Mouse (Mus musculus) layer of hippocampus, adult 18-20 months (tissue): ENCODE data around the gene Cpb1. TPM values are rescaled to one million over a fixed set of nuclear protein-coding genes. Genes with fewer than 3 reads are reported as not detected.

Experiments
- microRNA-seq, 2 experiments: library from miRNA; unstranded; fragments of <30 nt; microRNA quantifications; one replicate each; pipeline ENCODE4 v1.2.0; 2021
- total RNA-seq, 2 experiments: library from RNA; stranded (reverse); gene quantifications; 2 replicates each; pipeline ENCODE4 v1.2.3; 2021

Gene Cpb1
- total RNA-seq, 2 experiments from 2014 or later = 0.13 TPM; not detected in 1

Small RNAs within 50 kb of the gene (microRNA-seq; reads per million reads assigned to microRNA genes)
- gene Mir7007 = 0 to 0.25 reads per million in 2 experiments

Other genes starting within 250 kb of the Cpb1 start
- 10 to 100 TPM; 17.9 to 18.2 TPM for gene Hps3, start 240.4 kb downstream of the Cpb1 start, total RNA-seq
- 10 to 100 TPM; 22.3 to 24.9 TPM for gene Hltf, start 217.9 kb downstream of the Cpb1 start, total RNA-seq
- 10 to 100 TPM; 43.2 to 46.7 TPM for gene Gyg, start 120.4 kb downstream of the Cpb1 start, total RNA-seq
- gene Cpa3, start 33.6 kb downstream of the Cpb1 start, total RNA-seq = not detected
- gene Agtr1b, start 91.4 kb upstream of the Cpb1 start, total RNA-seq = not detected